Mouse (Mus musculus) regulatory T cell (primary cell): ENCODE results near the gene Nt5dc3.

Source experiments
- in situ Hi-C: fragments of 300-600 bp; cut with MboI, MseI; formaldehyde crosslinking; loops from one replicate; pipeline ENCODE4 v1.15.1; 2025; ENCODE audit warnings: high pct_unique_total_duplicates

Nt5dc3 gene

DNA sequence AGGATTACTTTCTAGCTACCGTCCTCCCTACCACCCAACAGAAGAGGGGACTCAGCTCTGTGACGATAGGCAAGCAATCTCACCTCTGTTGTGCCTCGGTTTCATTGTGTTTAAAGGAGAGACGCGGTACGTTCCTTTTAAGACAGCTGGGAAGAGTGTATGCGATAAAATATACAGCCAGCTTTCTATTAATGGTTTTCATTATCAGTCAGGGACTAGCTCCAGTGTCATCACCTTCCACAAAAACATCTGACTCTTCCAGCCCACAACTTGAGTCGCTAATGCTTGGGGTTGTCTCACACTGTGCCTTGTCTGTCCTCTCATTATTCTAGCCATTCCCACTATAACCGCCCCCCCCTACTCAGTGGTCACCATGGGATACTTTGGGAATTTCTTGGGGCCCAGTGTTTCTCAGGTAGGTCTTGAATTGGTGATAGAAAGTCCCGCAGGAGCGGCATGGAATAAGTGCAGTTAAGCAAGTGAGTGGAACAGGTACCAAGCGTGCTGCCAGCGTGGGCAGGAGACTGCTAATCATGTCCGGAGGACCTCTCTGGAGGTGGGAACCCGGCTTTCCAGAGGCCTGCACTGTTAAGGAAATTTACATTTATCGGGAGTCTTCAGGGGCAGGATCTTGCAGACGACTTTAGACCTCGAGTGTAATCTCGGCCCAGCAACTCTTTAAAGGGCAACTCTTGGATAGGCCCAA, 1.0 kb upstream of the Nt5dc3 start:
- in situ Hi-C loops: loop anchor here (5.0 kb wide), 2 partner anchors 65 to 820 kb away; partner anchors contain the start of gene Rtcb

DNA sequence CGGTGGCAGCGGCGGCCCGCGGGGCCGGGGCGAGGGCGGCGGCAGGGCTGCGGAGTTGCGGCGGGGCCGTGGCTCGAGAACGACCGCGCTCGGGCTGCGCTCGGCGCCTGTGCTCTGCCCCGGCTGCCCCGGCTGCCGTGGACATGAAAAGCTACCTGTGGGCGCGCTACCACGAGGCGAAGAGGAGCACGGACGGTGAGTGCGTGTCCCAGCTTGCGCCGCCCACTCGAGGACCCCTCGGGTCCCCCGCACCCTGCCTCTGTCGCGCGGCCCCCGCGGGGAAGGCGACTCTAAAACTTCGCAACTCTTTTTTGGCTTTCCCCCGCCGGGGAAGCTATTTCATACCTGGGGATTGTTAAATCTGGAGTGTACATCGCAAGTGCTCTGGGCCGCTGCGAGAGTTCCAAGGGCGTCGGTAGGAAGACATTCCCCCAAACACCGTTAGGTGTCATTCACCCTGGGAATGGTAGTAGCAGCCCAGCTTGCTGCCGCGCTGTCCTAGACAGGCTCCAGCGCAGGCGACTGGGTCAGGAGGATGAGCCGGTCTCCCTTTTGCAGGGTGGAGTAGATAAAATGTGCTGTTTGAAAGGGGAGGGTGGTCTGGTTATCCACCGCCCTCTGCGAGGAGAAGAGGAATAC, 431 bp downstream of the Nt5dc3 start:
- in situ Hi-C loops: loop anchor here (5.0 kb wide), 2 partner anchors 67 to 822 kb away; partner anchors contain the start of gene Rtcb

DNA sequence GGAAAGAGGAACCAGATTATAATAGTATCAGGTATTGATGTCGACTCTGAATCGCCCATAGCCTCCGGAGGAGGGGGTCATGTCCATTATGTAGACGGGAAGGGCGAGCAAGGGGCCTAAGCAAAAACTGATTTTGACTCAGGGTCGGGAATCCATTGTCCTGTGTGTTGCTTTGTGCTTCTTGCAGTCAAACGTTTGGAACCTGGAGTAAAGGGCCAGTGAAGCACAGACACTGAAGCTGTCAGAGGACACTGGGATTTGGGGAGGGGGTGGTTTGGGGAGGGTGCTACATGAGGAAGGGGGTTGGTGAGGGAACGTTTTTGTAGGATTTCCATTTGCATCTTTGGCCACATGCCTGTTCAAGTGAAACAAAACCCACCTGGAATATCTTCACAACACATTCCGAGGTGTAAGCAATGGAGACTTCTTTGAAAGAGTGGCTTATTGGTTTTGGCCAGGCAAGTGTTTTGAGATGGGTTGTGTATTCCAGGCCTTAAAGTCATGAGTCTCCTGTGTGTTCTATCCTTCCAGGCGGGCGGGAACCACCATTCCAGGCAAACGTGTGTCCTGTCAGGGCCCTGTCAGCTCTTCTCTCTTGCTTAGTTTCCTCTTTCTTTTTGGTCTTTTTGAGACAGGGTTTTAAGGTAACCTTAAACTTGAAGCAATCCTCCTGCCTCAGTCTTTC, 1.2 kb downstream of the Nt5dc3 start:
- in situ Hi-C loops: loop anchor here (5.0 kb wide), 2 partner anchors 68 to 823 kb away; partner anchors contain the start of gene Rtcb

DNA sequence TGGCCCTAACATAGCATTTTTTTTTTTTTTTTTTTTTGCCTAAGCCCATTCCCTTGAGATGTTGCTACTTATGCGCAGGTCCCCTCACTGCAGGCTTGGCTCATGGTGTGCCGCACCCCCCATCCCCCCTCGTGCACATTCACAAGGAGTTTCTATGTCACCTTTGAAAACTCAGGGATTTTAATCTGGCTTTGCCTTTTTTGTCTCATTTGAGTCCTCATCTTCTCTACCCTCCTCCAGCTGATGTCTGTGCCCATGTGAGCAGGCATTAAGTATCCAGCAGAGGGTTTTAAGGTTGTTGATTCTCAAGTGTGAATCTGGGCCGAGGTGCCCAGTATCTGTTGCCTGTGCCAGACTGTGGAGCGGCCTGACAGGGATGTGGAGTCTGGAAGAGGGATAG, 2.8 kb downstream of the Nt5dc3 start:
- in situ Hi-C loops: no loop called here

DNA sequence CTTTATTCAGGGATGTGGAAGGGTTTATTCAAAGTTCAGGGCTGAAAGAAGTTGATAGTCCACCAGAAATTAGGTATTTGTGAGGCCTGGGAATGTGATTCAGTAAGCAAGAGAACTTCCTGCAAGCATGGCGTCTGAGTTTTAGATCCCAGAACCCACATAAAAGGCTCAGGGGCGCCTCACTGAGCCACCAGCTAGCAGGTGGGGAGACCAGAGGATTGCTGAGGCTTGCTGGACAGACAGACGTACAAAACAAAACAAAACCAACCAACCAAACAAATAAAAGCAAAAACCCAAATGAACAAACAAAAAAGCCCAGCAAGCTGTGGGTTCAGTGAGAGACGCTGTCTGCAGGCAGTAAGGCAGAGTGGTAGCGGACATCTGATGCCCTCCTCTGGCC, 3.9 kb downstream of the Nt5dc3 start:
- in situ Hi-C loops: no loop called here

DNA sequence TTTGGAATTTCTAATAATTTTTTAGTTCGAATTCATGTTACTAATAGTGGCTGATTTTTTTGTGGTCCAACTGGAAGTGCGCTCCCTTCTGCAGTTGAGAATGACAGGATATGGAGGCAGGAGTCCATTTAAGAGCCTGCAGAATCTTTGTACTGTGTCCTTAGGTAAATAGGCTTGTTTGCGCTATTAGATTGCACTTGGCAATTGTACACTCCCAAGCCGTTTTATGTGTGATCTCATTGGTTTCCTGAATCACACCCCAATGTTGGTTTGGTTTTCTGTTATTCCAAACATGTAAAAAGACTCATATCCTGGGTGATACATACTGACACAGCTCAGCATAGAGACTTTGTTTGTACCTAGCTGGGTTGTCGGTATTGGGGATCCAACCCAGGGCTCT, 4.8 kb downstream of the Nt5dc3 start:
- in situ Hi-C loops: no loop called here

DNA sequence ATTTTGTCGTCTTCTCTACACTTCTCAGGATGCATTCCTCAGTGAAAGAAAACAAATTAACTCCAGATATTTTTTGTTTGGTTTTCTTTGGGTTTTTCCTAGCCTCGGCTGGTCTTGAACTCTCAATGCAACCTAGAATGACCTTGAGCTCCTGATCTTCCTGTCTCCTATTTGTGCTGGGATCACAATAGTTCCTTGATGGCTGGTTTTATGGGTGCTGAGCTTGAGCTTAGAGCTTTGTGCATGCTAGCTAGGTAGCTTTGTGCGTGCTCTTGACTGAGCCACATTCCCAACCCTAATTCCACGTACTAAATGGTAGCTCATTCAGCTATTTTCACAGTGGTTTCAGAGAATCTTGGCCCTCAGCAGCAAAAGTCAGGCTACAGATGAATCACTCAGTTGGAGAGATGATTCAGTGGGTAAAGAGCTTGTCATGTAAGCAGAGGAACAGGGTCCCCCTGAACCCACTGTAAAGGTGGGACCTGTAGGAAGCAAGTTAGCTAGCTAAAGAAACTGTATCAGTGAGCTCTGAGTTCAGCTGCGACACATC, 5.4 kb downstream of the Nt5dc3 start:
- in situ Hi-C loops: no loop called here

DNA sequence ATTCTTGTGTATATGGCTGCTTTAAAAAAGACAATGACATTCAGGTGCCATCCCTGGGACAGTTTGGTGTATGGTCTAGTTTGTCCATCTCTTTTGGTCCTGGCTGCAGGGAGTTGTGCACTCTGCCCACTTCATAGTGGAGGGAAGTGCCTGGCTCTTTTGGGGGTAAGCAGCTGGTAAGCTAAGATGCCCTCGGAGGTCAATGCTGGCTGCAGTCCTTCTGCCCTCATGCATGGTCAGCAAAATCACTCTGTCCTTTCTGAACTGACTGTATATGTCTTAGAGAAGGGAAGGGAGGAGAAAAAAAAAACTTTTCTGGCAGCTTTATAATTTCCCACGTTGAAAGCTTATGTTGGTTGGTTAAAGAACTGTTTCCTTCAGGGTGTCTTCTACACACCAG, 6.6 kb downstream of the Nt5dc3 start:
- in situ Hi-C loops: no loop called here

DNA sequence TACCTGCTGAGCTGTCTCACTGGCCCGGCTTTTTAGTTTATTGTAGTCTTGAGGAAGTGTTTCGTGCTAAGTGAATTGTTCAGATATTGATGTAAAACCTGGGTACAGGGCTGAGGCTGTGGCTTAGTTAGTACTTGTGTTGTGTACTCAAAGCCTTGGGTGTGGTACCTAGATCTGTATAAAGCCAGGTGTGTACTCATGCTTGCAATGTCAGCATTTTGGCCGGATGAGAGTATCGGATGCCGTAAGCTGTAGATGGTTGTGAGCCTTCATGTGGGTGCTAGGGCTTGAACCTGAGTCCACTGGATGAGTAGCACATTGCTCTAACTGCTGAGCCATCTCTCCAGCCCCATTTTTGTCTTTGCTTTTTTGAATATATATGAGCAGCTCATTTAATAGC, 7.3 kb downstream of the Nt5dc3 start:
- in situ Hi-C loops: no loop called here

DNA sequence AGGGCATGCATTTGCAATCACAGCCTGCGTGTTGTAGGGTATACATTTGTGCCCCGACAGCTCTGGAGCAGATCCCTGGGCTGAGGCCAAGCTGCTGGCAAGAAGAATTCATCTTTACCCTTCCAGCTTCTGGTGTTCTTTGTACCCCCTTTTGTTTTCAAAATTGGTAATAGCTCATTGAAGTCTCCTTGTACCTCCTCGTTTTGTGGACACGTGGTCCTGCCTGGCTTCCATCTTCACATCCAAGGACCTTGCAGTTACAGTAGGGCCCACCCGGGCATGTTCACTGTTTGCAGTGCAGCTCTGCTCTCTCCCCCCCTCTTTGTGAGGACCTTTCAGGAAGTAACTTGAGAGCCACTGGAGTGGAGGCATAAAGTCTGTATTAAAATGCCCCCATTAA, 9.4 kb downstream of the Nt5dc3 start:
- in situ Hi-C loops: no loop called here

DNA sequence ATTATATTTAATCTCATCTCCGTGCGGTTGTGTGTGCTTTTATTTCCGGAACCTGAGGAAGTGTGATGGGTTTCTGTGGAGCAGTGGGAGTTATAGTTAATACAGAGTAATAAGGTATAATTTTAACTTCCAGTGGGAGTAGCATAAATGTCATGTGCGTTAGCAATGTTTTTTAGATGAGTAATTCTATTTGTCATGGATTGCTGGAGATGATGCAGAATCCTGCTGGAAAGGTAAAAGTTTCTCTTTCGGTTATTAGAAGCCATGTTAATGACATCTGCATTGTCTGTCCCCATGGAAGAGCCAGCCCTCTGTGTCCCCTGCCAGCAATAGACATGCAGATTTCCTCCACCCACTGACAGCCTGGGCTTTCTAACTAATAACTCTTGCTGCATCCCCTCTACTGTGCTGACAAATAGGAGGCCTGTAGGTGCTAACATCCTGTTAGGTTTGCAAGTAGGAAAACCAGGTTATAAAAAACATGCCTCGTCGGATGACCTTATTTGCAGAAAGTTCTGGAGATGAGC, 10.4 kb downstream of the Nt5dc3 start:
- in situ Hi-C loops: no loop called here

DNA sequence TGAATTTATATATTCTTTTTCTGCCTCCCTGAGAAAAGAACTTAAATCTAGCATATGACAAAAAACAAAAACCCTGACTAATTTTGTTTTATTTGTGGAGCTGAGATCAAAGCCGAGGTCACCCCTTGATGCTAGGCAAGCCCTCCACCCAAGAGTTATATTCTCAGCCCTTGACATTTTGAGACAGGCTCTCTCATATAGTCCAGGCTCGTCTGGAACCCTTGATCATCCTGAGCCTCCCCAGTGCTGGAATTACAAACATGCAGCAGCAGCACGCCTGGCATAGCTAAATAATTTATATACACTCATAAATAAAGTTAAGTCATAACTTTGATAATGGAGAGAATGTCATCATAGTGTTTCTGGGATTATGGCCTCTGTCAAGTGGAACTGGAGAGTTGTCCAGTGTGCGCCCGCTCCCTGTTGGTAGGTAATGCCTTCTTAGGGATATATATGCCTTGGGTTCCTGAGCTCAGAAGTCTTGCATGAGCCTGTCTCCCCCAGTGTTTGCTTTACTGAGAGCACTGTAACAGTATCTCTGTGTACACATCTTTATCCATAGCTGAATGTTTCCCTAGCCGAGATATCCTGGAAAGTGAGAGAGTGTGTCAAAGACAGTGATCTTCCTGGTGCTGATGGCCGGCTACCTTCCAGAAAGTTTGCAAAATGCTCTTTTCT, 12.8 kb downstream of the Nt5dc3 start:
- in situ Hi-C loops: no loop called here

DNA sequence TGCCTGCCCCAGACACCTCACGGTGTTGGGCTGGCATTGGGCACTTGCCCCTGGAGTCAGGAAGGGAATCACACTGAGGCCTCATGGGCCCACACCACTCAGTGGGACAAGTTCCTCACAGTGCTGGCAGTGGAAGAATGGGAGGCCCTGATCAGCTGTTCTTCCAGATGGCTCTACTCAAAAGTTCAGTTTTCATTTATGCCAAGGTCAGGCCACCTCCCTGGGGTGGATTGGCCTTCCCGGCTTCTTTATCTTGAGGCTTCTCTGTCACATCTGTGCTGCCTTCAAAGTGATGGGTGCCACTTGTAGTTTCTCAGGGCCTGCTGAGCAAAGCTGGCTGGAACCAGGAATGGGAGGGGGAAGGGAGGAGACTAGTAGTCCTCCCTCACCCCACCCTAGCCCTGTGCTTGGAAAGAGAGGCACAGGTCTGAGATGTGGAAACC, 14.7 kb downstream of the Nt5dc3 start:
- in situ Hi-C loops: no loop called here

DNA sequence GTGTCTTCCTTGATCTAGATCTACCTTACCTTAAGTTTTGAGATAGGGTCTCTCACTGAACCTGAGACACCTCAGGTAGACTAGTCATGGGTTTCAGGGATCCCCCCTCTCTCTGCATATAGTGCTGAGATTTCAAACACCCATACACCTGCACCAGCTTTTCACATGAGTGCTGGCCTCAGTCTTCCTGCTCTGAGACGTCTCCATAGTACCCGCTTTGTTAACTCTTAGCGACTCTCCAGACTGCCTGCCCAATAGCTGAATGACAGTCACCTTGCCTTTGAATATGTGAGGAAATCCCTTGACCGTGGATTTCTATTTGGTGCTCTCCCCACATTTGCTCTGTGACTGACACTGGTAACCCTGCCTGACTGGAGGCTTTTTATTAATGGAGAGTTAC, 15.4 kb downstream of the Nt5dc3 start:
- in situ Hi-C loops: no loop called here

DNA sequence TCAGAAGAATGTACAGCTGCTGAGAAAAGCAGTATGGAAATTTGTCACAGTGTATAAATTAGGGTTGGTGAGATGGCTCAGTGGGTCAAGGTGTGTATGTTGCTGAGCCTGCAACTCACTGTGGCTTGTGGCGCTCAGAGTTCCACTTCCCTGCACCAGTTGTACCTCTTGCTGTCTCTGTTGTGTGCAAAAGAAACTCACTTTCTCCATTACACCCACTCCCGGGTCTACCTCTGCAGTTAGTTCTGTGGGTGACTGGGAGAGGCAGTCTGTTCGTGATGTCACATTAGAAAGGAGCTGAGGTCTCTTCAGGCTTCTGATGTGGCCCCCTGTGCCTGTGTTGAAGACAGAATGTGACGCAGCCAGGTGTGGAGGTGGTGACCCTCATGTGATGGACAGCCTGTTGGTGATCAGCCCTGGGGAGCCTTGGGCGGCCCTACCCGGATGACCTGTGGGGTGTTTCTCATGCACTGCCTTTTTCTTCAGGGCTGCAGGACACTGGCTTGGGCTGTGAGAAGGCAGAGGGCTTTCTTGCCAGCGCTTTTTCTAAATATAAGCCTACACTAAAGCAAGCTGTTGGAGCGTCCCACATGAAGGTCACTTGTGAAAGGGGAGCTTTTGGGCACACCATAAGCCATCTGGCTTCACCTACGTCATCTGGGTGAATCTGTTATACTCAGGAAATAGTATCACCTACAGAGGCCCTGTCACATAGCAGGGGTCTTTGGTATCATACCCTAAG, 16.2 kb downstream of the Nt5dc3 start:
- in situ Hi-C loops: no loop called here

DNA sequence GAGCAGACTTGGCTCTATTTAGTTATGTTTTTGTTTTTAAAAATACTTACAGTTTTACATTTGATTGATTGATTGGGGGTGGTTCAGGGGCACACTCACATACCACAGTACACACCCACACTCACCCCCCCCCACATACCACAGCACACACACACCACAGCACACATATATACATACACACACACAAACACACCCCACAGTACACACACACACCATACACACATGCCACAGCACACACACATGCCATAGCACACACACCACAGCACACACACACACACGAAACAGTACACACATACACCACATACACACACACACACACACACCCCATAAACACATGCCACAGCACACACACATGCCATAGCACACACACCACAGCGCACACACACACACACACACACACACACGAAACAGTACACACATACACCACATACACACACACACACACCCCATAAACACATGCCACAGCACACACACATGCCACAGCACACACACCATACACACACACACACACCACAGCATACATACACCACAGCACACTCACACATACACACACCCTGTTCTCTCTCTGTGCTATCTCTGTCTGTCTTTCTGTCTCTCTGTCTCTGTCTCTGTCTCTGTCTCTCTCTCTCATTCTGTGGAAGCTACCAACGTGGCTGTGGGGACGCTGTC, 17.4 kb downstream of the Nt5dc3 start:
- in situ Hi-C loops: no loop called here

DNA sequence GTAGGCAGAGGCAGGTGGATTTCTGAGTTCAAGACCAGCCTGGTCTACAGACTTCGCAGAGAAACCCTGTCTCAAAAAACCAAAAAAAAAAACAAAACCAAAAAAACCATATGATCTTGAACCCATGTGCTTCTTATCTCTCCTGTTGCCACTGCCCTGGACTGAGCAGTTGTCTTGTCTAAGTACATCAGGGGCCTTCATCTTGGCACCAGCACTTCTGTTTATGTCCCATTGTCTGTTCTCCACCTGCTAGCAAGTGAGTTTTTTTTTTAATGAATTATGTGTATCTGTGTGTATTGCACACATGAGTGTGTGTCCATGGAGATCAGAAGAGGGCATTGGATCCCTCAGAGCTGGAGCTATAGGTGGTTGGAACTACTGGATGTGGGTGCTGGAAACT, 28.6 kb downstream of the Nt5dc3 start:
- in situ Hi-C loops: no loop called here

DNA sequence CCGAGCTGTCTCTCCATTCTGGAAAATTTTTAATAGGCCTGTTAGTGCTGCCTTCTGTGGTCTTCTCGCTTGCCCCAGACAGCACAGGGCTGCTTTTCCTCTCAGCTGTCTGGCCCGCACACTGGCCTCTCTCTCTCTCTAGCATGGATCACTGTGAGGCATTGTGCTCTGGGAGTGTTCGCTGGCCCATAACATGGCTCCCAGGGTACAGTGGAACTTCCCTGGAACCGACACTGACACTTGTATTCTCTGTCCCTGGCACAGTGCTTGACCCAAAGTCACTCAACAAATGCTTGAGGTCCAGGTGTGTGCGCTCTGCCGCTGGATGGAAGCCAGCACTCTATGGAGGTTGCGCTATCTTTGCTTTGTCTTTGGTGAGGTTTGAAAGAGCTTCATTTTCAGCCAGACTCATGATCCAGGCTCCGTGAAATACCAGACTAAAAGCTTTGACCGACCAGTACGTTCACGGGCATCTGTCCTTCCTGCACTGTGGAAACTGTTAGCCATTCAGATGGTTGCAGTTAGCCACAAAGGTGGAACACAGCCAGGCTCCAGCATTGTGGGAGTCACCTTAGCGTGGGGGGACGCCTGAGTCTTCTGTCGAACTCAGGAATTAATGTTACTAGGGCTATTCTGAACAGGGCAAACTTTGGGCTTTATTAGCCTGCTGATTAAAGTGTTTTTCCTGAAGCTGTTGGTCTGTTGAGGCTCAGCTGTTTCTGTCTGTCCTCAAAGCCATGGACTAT, 29.4 kb downstream of the Nt5dc3 start:
- in situ Hi-C loops: no loop called here

DNA sequence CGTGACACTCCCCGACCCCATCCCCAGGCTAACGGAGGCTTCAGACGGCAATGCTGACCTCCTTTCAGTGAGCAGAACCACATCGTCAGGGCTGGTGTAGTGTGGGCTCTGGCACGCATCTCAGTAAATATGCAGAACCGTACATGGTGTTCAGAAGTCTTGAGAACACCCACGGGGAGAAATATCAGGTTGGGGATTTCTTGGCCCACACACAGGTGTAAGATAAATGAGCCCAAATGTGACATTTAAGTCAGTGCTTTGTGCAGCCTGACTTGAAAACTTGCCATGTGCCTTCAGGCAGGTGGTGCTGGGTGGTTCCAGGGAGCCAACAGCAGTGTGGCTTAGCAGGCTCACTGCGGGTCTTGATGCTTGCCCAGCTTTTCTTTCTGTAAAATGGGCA, 31.2 kb downstream of the Nt5dc3 start:
- in situ Hi-C loops: no loop called here

DNA sequence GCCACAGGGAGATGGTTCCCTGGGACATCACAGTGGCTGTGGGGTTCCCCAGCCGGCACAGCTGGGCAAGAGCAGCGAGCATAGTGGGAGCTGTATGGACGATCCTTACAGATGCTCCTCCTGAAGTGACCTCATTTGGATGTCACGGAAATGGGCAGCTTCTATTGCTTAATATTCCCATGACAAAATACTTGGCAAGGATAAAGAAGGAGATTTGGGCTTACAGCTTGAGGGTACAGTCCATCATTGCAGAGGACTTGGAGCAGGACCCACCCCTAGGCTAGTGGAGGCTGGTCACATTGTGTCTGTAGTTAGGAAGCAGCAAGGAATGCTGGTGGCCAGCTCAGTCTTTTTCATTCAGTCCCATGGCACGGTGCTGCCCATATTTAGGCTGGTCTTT, 31.8 kb downstream of the Nt5dc3 start:
- in situ Hi-C loops: no loop called here
